Mouse (Mus musculus) hindbrain, embryonic 14.5 days (tissue): ENCODE results near the gene Gm2115. TPM values are rescaled to one million over a fixed set of nuclear protein-coding genes. Genes with fewer than 3 reads are reported as not detected.
A peak's percentile ranks its signal among the peaks of the same experiment; 100 is the strongest.

Source experiments
- ATAC-seq: fragments of 200-750 bp; cut with Nextera tagmentation; 2 replicates; pipeline ENCODE4 v1.8.0; 2017; ENCODE audit warnings: moderate number of reproducible peaks, mild to moderate bottlenecking, moderate TSS enrichment, moderate library complexity; ENCODE audit not compliant: low FRiP score
- DNase-seq: peaks from one replicate; pipeline ENCODE4 v3.0.0-alpha.2; 2015; ENCODE audit warnings: low spot score
- H3K27ac ChIP-seq: fragments of 300-500 bp; sonication (generic); 2 replicates; pipeline ENCODE4 v1.5.1; 2014; ENCODE audit warnings: mild to moderate bottlenecking, moderate library complexity
- H3K27me3 ChIP-seq: fragments of 300-500 bp; sonication (generic); 2 replicates; pipeline ENCODE4 v1.6.1; 2014; ENCODE audit warnings: mild to moderate bottlenecking, low read length, mixed read lengths; ENCODE audit not compliant: control insufficient read depth, insufficient read depth
- H3K36me3 ChIP-seq: fragments of 300-500 bp; sonication (generic); replicated peaks from 2 replicates; pipeline ENCODE4 v1.6.1; 2014; ENCODE audit not compliant: control insufficient read depth, insufficient read depth
- H3K4me1 ChIP-seq: fragments of 300-500 bp; sonication (generic); replicated peaks from 2 replicates; pipeline ENCODE4 v1.6.1; 2014; ENCODE audit warnings: antibody characterized with exemption, low read length, mixed read lengths; ENCODE audit not compliant: control insufficient read depth, insufficient read depth
- H3K4me2 ChIP-seq: fragments of 300-500 bp; sonication (generic); replicated peaks from 2 replicates; pipeline ENCODE4 v1.6.1; 2014; ENCODE audit warnings: mild to moderate bottlenecking, moderate library complexity
- H3K4me3 ChIP-seq: fragments of 300-500 bp; sonication (generic); replicated peaks from 2 replicates; pipeline ENCODE4 v1.5.1; 2014; ENCODE audit warnings: mild to moderate bottlenecking, low read length
- H3K9ac ChIP-seq: fragments of 300-500 bp; sonication (generic); 2 replicates; pipeline ENCODE4 v1.6.1; 2014
- H3K9me3 ChIP-seq: fragments of 300-500 bp; sonication (generic); 2 replicates; pipeline ENCODE4 v1.6.1; 2016; ENCODE audit warnings: low read length; ENCODE audit not compliant: control insufficient read depth
- WGBS: fragments of 180-500 bp; shearing (Covaris S2); extraction: QIAGEN DNeasy Blood & Tissue Kit; methylation state at CpG from one replicate; pipeline ENCODE4 v1.1.7; 2014; 5-methylcytosine and 5-hydroxymethylcytosine counted together
- polyA plus RNA-seq: library from polyadenylated mRNA; unstranded; fragments of >200 nt; fragmentation: Nextera tagmentation; extraction: Ambion mirVana; gene quantifications from 2 replicates; pipeline ENCODE4 v1.2.1, GENCODE M21; 2014

Gene Gm2115
- polyA plus RNA-seq, 1 experiment from 2014 or later = 2.5 TPM

- Histone ChIP-seq H3K4me3 (no peak overlapping the region), H3K4me2 (no peak overlapping the region), H3K9me3 (no peaks in the 10 kb centered on the region), H3K36me3 (no peaks in the 10 kb centered on the region), H3K9ac (no peak overlapping the region), H3K27ac (no peak overlapping the region), H3K27me3 (peaks cover 7% of the 10 kb centered on the region; the same call in 1 of the 2 replicates), H3K4me1 (no peaks in the 10 kb centered on the region)
- ATAC-seq (no peak), DNase-seq (no peak)
- WGBS = 61% methylated on average over 3 of the region's 3 CpGs
Measured at GRCm38 (mm10) chr7:84534632-84535031, 5.9 kb downstream of the Gm2115 start.

GRCm38 (mm10) chr7:84544946-84545345, 16.2 kb downstream of the Gm2115 start:
- no peak overlapping the region for H3K4me2 ChIP-seq
- H3K4me1 ChIP-seq = 0 out of 2 replicates have a peak, but pooled peaks cover 3% of the 10 kb centered on the region
- no peak overlapping the region for H3K9ac ChIP-seq
- H3K9me3 ChIP-seq = no peaks in the 10 kb centered on the region
- H3K36me3 ChIP-seq = no peaks in the 10 kb centered on the region
- ATAC-seq (no peak), DNase-seq (no peak)
- H3K4me3 ChIP-seq = no peak overlapping the region
- 89% methylated on average over 4 of the region's 4 CpGs for WGBS
- H3K27ac ChIP-seq = no peak overlapping the region
- no peaks in the 10 kb centered on the region for H3K27me3 ChIP-seq

GRCm38 (mm10) chr7:84546667-84547066, 17.9 kb downstream of the Gm2115 start:
- H3K36me3 ChIP-seq = no peaks in the 10 kb centered on the region
- WGBS = 65% methylated on average over 4 of the region's 4 CpGs
- no peak for DNase-seq
- H3K4me2 ChIP-seq = no peak overlapping the region
- no peaks in the 10 kb centered on the region for H3K9me3 ChIP-seq
- peak; percentile 46; the same call in 1 of the 2 replicates for ATAC-seq
- H3K27me3 ChIP-seq = no peaks in the 10 kb centered on the region
- no peak overlapping the region for H3K4me3 ChIP-seq
- H3K4me1 ChIP-seq = 0 out of 2 replicates have a peak, but pooled peaks cover 3% of the 10 kb centered on the region
- no peak overlapping the region for H3K27ac ChIP-seq
- no peak overlapping the region for H3K9ac ChIP-seq

GRCm38 (mm10) chr7:84551472-84551871, 22.7 kb downstream of the Gm2115 start:
- Histone ChIP-seq H3K4me1 (0 out of 2 replicates have a peak, but pooled peaks cover 3% of the 10 kb centered on the region), H3K4me3 (no peak overlapping the region), H3K9me3 (no peaks in the 10 kb centered on the region), H3K4me2 (no peak overlapping the region), H3K27ac (no peak overlapping the region), H3K36me3 (no peaks in the 10 kb centered on the region), H3K9ac (no peak overlapping the region), H3K27me3 (no peaks in the 10 kb centered on the region)
- WGBS = 87% methylated on average over 2 of the region's 2 CpGs
- DNase-seq (no peak), ATAC-seq (no peak)

- H3K36me3 ChIP-seq = no peaks in the 10 kb centered on the region
- H3K9ac ChIP-seq = no peak overlapping the region
- no peak overlapping the region for H3K4me3 ChIP-seq
- no peaks in the 10 kb centered on the region for H3K4me1 ChIP-seq
- H3K27me3 ChIP-seq = no peaks in the 10 kb centered on the region
- WGBS = 56% methylated on average over 3 of the region's 3 CpGs
- ATAC-seq (no peak), DNase-seq (no peak)
- H3K9me3 ChIP-seq = no peaks in the 10 kb centered on the region
- no peak overlapping the region for H3K27ac ChIP-seq
- H3K4me2 ChIP-seq = no peak overlapping the region
Measured at GRCm38 (mm10) chr7:84555294-84555693, 26.5 kb downstream of the Gm2115 start.

- H3K27me3 ChIP-seq = no peaks in the 10 kb centered on the region
- DNase-seq (no peak), ATAC-seq (no peak)
- no peak overlapping the region for H3K27ac ChIP-seq
- 88% methylated on average over 3 of the region's 3 CpGs for WGBS
- H3K4me2 ChIP-seq = no peak overlapping the region
- no peak overlapping the region for H3K9ac ChIP-seq
- H3K9me3 ChIP-seq = no peaks in the 10 kb centered on the region
- no peaks in the 10 kb centered on the region for H3K36me3 ChIP-seq
- no peak overlapping the region for H3K4me3 ChIP-seq
- H3K4me1 ChIP-seq = no peaks in the 10 kb centered on the region
Measured at GRCm38 (mm10) chr7:84557332-84557731, 28.6 kb downstream of the Gm2115 start.

GRCm38 (mm10) chr7:84560500-84560899, 31.7 kb downstream of the Gm2115 start:
- no peaks in the 10 kb centered on the region for H3K4me1 ChIP-seq
- H3K27me3 ChIP-seq = no peaks in the 10 kb centered on the region
- no peaks in the 10 kb centered on the region for H3K36me3 ChIP-seq
- WGBS = 91% methylated on average over 1 of the region's 1 CpGs
- H3K4me3 ChIP-seq = no peak overlapping the region
- H3K9me3 ChIP-seq = no peaks in the 10 kb centered on the region
- H3K9ac ChIP-seq = no peak overlapping the region
- H3K4me2 ChIP-seq = no peak overlapping the region
- DNase-seq = no peak
- ATAC-seq = no peak
- no peak overlapping the region for H3K27ac ChIP-seq

GRCm38 (mm10) chr7:84564236-84564635, 35.5 kb downstream of the Gm2115 start:
- Histone ChIP-seq H3K4me3 (no peak overlapping the region), H3K27me3 (no peaks in the 10 kb centered on the region), H3K9me3 (no peaks in the 10 kb centered on the region), H3K4me2 (no peak overlapping the region), H3K36me3 (no peaks in the 10 kb centered on the region), H3K9ac (no peak overlapping the region), H3K4me1 (no peaks in the 10 kb centered on the region), H3K27ac (no peak overlapping the region)
- WGBS = 90% methylated on average over 3 of the region's 3 CpGs
- ATAC-seq = no peak
- DNase-seq = no peak

GRCm38 (mm10) chr7:84566200-84566599, 37.4 kb downstream of the Gm2115 start:
- Histone ChIP-seq H3K9me3 (no peaks in the 10 kb centered on the region), H3K36me3 (no peaks in the 10 kb centered on the region)

GRCm38 (mm10) chr7:84577034-84577433, 48.3 kb downstream of the Gm2115 start:
- Histone ChIP-seq H3K27ac (no peak overlapping the region), H3K9ac (no peak overlapping the region), H3K4me3 (no peak overlapping the region), H3K9me3 (no peaks in the 10 kb centered on the region), H3K4me1 (no peaks in the 10 kb centered on the region), H3K4me2 (no peak overlapping the region), H3K27me3 (no peaks in the 10 kb centered on the region), H3K36me3 (no peaks in the 10 kb centered on the region)
- 85% methylated on average over 2 of the region's 2 CpGs for whole genome bisulfite sequencing
- no peak for DNase-seq
- no peak for ATAC-seq

More at GRCm38 (mm10) chr7:84566200-84566599, 37.4 kb downstream of the Gm2115 start:
- DNase-seq (no peak), ATAC-seq (no peak)
- no peak overlapping the region for H3K9ac ChIP-seq
- no peak overlapping the region for H3K4me3 ChIP-seq
- WGBS = 81% methylated on average over 6 of the region's 6 CpGs
- no peak overlapping the region for H3K4me2 ChIP-seq
- H3K27me3 ChIP-seq = no peaks in the 10 kb centered on the region
- H3K4me1 ChIP-seq = no peaks in the 10 kb centered on the region
- H3K27ac ChIP-seq = no peak overlapping the region
